Mouse (Mus musculus): ENCODE results near the gene Gm44503.

Gm44503 gene

DNA sequence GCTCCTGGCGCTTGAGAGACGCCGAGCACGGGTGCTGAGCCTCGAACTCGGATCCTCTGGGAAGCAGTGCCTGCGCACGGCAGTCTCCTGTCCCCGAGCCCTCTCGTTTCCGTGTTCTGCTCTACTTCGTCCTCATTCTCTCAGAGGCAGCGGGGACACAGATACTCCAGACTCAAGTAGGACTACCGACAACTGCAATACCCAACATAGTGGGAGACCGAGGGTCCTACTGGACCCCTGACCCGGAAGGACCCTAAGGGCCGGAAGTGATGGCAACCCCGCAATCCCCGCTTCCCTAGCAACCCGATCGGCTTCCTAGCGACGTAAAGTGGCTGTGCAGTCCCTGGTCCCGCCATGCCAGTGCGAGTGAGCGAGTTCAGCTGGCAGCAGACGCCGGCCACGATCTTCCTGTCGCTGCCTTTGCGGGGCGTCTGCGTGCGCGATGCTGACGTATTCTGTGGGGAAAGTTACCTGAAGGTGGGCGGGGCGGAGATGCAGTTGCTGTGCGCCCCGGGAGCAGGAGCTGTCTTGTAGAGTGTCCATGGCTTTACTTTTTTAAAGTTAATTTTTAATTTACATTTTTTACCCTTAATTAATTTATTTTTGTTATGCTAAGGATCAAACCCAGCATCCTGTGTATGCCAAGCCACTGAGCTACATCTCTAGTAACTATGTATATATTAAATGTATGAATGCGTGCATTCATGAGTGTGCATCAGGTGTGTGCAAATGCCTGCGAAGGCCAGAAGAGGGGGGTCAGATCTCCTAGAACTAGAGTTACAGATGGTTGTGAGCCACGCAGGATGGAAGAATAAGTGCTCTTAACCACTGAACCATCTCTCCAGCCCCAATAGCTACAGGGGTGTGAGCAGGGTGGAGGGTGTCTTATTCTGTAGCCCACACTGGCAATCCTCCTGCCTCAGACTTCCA, at the start of gene Gm44503, which contains the start of gene Dyx1c1:
Gene Gm44503 (plus strand): TSS at position 332 of the 930 bp plus-strand sequence.
Gene Dyx1c1 (plus strand): TSS at position 265 of the 930 bp plus-strand sequence.
- DNase-seq (ENCODE audit: low spot score in 2 of 2) = peak; percentile 46 to 56

DNA sequence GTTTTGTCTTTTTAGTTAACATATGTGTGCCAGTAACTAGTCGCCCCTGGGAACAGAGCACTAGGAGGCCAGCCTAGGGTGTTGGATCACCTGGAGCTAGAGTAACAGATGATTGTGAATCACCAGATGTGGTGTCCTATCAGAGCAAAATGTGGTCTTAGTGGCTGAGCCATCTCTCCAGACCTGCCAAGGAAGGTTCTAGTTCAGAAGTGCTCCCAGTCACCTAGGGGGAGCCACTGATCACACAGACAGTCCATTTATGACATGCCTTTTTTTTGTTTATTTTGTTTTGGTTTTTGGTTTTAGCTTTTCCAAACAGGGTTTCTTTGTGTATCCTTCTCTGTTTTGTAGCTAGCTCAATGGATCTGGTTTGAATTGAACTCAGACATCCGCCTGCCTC, 47.3 kb upstream of the Gm44503 start:
- DNase-seq (ENCODE audit: low spot score in 2 of 2) = no peak

DNA sequence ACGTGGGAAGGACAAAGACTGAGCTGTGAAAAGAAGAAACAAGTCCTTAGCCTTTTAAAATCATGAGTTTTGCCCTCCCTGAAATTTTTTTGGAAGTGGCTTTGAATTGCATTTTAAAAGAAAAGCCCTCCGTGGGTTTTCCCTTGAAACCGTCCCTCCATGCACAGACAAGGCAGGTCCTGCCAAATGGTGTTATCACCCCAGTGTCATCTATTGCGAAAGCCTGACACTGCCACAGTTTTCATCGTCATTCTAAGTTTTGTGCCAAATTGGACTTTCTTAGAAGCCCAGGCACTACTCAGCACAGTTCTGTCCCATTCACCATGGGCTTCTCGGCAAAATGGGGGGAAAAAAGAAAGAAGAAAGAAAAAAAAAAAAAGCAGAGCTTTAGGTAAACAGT, 45.1 kb upstream of the Gm44503 start:
- DNase-seq (ENCODE audit: low spot score in 2 of 2) = no peak

DNA sequence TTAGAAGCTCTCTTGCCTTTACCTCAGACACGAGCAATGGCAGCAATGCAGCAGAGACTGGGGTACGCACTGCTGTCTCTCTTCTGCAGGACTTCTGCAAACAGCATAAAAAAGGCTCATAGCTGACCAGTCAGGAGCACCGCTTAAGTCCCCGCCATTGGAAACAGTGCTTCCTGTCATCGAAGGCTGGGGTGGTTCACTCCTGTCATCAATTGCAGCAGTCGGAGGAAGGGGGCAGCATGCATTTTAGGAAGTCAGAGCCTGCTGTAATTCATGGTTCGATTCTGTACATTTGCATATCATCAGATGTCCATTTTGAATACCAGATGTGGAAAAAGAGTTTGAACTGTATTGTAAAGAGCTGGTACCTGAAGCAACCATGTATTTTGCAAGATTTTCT, 42.9 kb upstream of the Gm44503 start:
- DNase-seq (ENCODE audit: low spot score in 2 of 2) = no peak

DNA sequence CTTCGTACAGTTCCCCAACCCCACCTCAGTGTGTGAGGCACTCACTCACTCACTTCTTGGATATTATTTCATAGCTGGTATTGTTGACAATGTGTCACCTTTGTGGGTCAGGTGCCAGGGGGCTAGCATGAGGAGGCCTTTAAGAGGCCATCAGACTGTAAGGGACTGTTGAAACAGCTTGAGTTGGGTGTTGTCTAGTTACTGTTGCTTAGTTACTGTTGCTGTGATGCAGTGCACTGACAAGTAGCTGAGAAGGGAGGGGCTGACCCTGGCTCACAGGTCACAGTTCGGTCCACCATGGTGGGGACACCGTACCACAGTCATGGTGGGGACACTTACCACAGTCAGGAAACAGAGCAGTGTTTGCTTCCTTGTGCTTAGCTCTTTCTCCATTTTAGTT, 35.6 kb upstream of the Gm44503 start:
- DNase-seq (ENCODE audit: low spot score in 2 of 2) = no peak

DNA sequence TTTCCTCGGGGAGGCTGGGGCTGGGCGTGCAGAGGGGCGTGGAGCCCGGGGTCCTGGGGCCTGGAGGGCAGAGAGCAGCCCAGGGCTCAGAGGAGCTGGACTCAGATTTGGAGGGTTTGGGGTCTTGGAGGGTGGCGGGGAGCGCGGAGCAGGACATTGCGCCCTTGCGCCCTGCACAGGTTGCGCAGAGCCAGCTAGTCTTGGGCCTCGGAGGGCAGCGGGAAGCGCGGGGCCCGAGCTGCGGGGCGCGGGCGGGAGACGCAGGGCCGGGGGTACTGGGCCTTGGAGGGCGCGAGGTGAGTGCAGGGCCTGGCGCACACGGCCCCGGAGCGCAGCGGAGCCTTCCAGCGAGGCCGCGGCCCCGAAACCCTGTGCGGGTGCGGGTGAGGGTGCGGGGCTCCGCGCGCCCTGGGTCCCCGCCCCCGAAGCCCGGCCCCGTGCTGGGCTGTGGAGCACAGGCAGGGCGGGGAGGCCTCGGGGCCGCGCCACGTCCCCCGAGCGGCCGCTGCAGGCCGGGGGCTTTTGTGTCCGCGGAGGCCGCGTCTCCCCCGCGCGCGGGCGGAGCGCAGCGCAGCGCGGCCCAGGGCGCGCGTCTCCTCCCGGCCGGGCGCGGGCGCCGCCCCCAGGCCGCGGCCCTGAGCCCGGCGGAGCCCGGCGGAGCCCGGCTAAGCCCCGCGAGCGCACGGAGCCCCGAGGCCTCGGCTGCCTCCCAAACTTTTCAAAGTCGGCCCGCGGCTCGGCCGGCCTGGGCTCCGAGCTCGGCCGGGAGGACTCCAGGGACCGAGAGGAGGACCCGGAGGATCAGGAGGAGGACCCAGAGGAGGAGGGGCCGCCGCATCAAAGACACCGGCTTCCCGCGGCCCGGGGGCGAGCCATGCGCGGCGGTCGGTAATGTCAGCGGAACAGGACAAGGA, 33.4 kb upstream of the Gm44503 start, which contains the start of gene Pygo1:
Gene Pygo1 (plus strand): TSS at position 625 of the 914 bp plus-strand sequence.
- peak; percentile 35 to 36 for DNase-seq (ENCODE audit: low spot score in 2 of 2)

DNA sequence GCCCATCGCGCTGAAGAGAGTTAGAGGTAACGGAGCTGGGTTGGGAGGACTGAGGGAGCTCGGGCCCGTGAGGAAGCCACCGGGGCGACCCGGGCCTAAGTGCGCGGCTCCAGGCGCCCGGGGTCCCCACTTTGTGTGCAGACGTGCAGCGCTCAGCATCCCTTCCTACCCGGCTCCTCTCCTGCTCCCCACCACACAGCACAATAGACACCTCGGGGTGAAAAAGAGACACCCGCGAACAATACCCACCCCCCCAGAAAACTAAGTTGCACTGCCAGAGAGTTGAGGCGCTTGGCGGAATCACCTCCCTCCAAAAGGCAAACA, 32.8 kb upstream of the Gm44503 start:
- DNase-seq (ENCODE audit: low spot score in 2 of 2) = no peak

DNA sequence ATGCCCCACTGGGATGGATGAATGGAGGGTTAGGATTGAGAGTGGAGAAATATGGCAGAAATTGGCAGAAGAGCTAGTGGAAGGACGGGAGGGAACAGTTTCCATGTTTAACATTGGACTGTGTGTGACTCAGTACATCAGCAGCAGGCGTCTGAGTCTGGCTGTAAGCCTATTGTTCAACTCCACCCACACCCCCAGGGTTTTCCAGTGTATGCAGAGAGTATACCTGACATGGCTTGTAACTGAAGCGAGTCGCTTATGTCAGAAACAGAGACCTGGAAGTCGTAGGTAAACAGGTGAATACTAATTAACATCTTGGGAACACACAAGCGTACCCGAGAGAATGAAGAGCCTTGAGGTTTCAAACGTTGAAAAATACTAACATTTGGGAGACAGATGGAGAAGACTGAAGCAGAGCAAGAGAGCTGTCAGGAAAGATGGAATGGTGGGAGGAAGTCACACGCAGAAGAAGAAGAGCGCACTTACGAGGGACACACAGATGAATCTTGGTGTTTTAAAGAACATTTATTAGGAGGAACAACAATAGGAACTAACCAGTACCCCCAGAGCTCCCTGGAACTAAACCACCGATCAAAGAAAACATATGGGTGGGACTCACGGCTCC, 27.4 kb upstream of the Gm44503 start:
- peak in 1 of 2 experiments; percentile 29 for DNase-seq (ENCODE audit: low spot score in 2 of 2)

DNA sequence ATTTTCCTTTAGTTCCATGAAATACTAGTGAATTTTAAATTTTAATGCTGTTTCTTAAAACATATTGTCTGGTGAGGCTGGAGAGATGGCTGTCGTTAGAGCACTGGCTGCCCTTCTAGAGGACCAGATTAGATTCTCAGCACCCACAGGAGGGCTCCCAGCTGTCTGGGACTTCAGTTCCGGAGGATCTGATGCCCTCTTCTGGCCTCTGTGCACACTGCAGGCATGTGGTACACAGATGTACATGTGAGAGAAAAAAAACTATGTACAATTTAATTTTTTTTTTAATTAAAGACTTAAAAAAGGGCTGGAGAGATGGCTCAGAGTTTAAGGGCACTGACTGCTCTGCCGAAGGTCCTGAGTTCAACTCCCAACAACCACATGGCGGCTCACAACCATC, 23.3 kb upstream of the Gm44503 start:
- no peak for DNase-seq (ENCODE audit: low spot score in 2 of 2)

DNA sequence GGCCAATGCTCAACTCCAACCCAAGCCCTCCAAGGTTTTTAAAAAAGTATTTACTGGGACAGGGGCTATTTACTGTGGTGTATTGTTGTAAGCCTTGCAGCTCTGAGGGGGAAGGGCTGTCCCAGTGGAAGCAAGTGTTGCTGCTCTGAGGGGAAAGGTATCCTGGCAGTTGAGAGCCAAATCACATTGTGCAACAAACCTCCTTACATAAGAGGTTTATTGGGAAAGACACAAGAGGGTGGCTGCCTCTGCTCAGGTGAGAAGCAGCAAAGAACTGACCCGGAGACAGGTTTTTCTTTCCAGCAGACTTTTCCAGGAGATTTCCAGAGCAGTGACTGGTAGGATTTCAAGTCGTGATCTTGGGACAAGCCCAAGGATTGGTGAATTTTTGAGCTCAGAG, 22.4 kb upstream of the Gm44503 start:
- no peak for DNase-seq (ENCODE audit: low spot score in 2 of 2)

DNA sequence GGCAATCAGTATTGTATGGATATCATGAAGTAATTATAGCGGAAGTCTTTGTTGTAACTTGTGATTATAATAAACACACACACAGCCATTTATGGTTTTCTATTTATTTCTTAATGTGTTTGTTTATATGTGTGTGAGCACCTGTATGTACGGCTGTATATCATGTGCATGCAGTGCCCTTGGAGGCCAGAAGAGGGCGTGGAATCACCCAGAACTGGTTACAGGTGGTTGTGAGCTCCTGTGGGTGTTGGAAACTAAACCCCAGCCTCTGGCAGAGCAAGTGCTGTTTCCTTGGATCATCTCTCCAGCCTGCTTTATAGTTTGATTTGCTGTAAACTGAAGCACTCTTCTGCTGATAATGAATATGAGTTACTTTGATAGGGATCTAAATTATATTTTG, 15.2 kb upstream of the Gm44503 start:
- DNase-seq (ENCODE audit: low spot score in 2 of 2) = no peak

DNA sequence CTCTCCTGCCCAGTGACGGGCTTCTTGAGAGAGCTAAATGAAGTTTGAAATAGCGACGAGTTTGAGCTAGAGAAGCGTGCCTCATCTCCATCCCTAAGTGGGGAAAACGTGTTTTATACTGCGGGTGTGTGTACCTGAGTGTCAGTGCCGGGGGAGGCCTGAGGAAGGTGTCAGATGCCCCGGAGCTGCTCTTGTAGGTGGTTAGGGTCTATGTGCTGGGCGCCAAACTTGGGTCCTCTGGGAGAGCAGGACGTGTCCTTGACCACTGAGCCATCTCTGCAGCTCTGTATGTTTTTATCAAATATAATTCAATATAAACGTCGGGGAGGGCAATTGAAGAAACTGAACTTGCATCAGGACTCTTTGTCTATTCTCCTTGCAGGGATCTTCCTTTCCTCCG, 14.4 kb upstream of the Gm44503 start:
- no peak for DNase-seq (ENCODE audit: low spot score in 2 of 2)

DNA sequence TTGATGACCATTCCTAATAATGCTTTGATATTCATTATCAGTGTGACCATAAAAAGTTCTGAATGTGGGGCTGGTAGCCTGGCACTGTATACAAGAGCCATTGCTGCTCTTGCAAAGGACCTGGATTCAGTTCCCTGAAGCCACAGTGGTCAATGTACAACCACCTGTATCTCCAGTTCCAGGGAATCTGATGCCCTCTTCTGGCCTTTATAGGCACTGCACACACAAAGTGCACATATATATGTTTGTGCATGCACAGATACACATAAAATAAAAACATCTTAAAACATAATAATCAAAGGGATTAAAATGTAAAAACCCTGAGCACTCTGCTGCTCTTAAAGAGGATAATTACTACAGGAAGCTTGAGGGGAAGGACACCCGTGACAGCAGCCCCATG, 11.6 kb upstream of the Gm44503 start:
- DNase-seq (ENCODE audit: low spot score in 2 of 2) = no peak

DNA sequence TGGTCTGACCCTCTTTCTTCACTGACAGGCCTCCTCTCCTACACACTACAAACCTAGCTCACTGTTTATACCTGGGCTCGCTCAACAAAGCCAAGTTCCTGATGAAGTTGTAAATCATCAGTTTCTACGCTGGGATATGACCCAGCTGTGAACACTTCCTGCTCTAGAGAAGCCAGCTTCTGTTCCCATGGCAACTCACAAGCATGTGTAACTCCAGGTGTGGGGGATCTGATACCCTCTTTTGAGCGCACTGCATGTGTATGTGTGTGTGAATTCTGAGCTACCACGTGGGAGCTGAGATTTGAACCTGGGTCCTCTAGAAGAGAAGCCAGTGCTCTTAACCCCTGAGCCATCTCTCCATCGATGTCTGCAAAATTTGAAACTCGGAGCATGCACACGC, 9.1 kb upstream of the Gm44503 start:
- DNase-seq (ENCODE audit: low spot score in 2 of 2) = no peak

DNA sequence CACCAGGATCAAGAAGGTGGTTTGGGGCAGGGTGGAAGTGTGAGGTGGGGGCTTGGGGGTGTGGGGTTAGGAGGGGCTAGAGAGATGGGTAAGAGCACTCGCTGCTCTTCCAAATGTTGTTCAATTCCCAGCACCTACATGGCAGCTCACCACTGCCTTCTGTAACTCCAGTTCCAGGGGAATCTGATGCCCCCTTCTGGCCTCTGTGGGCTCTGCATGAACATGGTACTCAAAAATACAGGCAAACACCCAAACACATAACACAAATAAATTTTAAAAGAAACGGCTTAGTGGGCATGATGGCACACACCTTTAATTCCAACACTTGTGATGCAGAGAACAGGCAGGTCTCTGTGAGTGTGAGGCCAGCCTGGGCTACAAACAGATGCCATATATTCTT, 3.9 kb upstream of the Gm44503 start:
- DNase-seq (ENCODE audit: low spot score in 2 of 2) = no peak

DNA sequence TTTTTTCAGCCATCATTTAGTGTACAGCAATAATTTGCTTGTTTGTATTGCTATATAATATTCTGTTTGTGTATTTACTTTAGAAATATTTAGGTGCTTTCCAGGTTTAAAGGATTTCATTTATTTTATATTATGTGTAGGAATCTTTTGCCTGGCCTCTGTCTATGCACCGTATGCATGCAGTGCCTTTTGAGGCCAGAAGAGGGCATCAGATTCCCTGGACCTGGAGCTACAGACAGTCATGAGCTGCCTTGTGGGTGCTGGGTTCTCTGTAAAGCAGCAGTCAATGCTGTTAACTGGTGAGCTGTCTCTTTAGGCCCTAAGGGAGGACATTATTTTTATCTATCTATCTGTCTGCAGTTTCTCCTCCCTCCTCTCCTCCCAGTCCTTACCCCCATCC, 3.1 kb upstream of the Gm44503 start:
- no peak for DNase-seq (ENCODE audit: low spot score in 2 of 2)

DNA sequence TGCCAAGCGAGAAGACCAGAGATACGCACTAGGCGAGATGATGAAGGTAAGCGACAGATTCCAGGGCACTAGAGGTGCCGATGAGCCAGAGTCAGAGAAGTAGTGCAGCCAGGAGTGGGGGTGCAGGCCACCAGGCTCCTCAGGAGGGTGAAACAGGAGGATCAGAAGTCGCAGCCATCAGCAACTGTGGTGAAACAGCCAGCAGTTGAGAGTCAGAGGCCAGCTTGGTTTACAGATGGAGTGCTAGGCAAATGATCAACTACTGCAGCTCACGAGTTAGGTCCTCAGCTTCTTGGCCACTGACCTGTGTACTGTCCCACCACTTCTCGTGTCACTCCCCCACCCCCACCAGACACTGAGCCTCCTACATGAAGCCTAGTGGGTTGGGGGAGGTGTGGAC, 2.7 kb downstream of the Gm44503 start:
- DNase-seq (ENCODE audit: low spot score in 2 of 2) = no peak

DNA sequence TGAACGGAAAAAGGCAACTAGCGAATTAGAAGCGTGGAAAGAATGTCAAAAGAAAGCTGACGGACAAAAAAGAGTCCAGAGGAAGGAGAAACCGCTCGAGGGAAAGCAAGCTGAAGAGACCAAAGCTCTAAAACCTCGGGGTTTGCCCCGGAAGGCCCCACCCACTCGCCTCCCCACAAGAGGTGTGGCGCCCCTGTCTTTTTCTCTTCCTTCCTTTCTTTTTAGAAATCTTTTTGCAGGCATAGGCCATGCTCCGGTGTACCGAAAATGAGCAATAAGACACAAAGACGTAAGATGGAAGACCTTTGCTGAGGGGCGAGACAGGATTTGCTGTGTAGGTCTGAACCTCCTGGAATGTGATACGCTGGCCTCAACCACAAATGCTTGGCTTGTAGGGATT, 3.3 kb downstream of the Gm44503 start:
- no peak for DNase-seq (ENCODE audit: low spot score in 2 of 2)

DNA sequence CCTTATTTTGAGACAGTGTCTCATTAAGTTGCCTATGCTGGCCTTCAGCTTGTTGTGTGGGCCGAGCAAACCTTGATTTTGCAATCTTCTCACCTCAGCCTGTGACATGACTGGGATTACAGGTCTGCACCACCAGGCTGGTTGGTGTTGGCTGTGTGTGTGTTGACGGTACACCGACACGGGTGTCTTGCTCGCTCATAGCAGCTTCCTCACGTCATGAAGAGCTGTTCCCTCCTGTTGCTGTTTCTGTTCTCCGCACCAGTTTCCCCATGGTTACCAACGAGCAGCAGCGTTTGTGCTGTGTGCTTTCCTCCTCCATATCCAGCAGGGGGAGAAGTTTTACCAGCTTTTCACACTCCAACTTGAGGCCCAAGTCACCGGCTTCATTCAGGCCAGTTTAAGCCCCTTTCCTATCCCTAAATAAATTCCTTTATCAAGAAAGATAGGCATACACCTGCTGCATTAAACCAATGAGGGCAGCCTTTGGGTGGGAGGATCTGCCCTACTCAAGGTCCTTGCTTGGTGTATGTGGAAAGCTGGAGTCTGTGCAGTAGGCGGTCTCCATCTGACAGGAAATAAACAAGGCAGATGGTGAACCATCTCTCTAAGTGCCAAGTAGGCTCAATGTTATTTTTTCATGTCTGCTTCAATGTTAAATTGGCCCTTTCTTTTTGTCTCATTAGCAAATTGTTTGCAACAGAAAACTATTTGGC, 9.9 kb downstream of the Gm44503 start:
- peak; percentile 29 to 31 for DNase-seq (ENCODE audit: low spot score in 2 of 2)

DNA sequence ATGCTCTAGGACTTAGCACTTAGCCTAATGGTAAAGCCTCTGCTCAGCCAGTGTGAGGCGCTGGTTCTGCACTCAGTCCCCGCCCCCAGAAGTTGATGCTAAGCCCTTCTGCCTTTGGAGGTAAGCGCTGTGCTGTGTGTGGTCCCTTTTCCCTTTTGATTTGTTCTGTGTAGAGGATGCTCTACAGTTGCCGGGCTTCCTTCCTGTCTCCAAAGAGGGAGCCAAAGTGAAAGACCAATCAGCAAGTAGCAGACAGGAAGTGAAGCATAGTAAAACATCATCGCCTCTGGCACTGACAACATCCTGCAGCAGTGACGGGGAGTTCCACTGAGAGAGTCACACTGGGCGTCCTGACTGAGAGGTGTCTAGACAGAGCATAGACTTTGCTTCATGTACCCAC, 11.2 kb downstream of the Gm44503 start:
- no peak for DNase-seq (ENCODE audit: low spot score in 2 of 2)

DNA sequence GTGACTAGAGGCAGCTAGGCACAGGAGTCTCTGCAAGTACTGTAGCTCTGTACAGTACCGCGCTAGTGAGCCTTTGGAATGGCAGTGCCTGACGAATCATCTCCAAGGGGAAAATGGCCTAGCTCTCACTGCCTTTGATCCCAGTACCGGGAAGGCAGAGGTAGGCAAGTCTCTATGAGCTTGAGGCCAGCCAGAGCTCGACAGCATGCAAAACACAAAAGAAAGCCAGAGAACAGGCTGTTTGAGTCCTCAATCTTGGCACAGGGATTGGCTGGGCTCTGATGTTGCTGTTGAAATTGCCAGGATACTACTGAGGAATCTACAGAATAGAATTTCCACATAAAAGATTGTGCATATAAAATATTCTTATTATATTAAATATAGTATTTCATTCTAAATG, 13.8 kb downstream of the Gm44503 start:
- DNase-seq (ENCODE audit: low spot score in 2 of 2) = no peak

DNA sequence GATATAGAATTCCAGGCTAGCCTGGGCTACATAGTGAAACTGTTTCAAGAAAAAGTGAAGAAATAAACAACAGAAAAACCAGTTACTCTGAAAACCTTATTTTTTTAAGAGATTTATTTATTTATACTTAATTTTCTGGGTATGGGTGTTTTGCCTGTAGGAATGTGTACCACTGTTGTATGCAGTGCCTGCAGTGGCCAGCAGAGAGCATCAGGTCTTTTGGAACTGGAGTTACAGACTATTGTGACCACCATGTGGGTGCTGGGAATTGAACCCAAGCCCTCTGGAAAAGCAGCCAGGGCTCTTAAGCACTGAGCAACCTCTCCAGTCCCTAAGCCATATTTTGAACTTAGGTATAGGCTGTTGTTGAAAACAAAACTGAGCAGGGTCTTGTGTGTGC, 14.3 kb downstream of the Gm44503 start:
- no peak for DNase-seq (ENCODE audit: low spot score in 2 of 2)
